Comparison of ENCODE assay signal across 8 mouse cellular contexts in genomic region chr11:119134586-119134985, GRCm38 (mm10). TPM values are rescaled to one million over a fixed set of nuclear protein-coding genes. Genes with fewer than 3 reads are reported as not detected.
DNase-seq lines count a peak whose midpoint lies in the region; ATAC-seq and TF ChIP-seq lines count a peak whose summit lies in the region.

No protein-coding gene starts in this region.

- H3K36me3 ChIP-seq in heart, embryonic 16.5 days (ENCODE audit: control insufficient read depth, insufficient read depth) = no peaks in the 10 kb centered on the region
- no peaks in the 10 kb centered on the region for H3K36me3 ChIP-seq in heart, adult 2 months (ENCODE audit: control insufficient read depth, insufficient read depth, low read length)
- no peaks in the 10 kb centered on the region for H3K36me3 ChIP-seq in hindbrain, postnatal 0 days (ENCODE audit: insufficient read depth, low read length)
- H3K36me3 ChIP-seq in midbrain, embryonic 14.5 days (ENCODE audit: control insufficient read depth, insufficient read depth, low read length) = no peaks in the 10 kb centered on the region
- no peaks in the 10 kb centered on the region for H3K36me3 ChIP-seq in kidney, embryonic 14.5 days (ENCODE audit: control insufficient read depth, insufficient read depth, low read length)

- H3K27ac ChIP-seq in heart, embryonic 16.5 days (ENCODE audit: low read length) = peak overlapping the region; percentile 57
- no peak overlapping the region for H3K27ac ChIP-seq in heart, adult 2 months
- peak overlapping the region; percentile 16; the same call in 1 of the 2 replicates for H3K27ac ChIP-seq in hindbrain, postnatal 0 days
- H3K27ac ChIP-seq in midbrain, embryonic 14.5 days (replicated peaks; ENCODE audit: low read depth, low read length) = no peak overlapping the region
- no peak overlapping the region; the same call in 1 of the 2 replicates for H3K27ac ChIP-seq in kidney, embryonic 14.5 days (ENCODE audit: low read depth, low read length)

- no peaks in the 10 kb centered on the region for H3K9me3 ChIP-seq in heart, embryonic 16.5 days (replicated peaks; ENCODE audit: control insufficient read depth, low read length)
- H3K9me3 ChIP-seq in hindbrain, postnatal 0 days (ENCODE audit: low read length) = no peaks in the 10 kb centered on the region
- no peaks in the 10 kb centered on the region for H3K9me3 ChIP-seq in midbrain, embryonic 14.5 days (ENCODE audit: control insufficient read depth, low read length)
- no peaks in the 10 kb centered on the region for H3K9me3 ChIP-seq in kidney, embryonic 14.5 days (ENCODE audit: control insufficient read depth, low read length)

- H3K4me2 ChIP-seq in heart, embryonic 16.5 days (ENCODE audit: low read depth, low read length) = peak overlapping the region; percentile 43
- no peak overlapping the region for H3K4me2 ChIP-seq in hindbrain, postnatal 0 days (ENCODE audit: low read depth, low read length)
- H3K4me2 ChIP-seq in midbrain, embryonic 14.5 days (ENCODE audit: low read length) = peak overlapping the region; percentile 25; the same call in 1 of the 2 replicates
- no peak overlapping the region for H3K4me2 ChIP-seq in kidney, embryonic 14.5 days (replicated peaks; ENCODE audit: low read depth, low read length)

- TF ChIP-seq EP300 in heart, adult 2 months (IDR thresholded peaks at IDR 0.05; ENCODE audit: insufficient read depth, low read depth, low read length) = no peak

- ATAC-seq in heart, embryonic 16.5 days (replicated peaks; ENCODE audit: extremely low read depth, insufficient read depth, low FRiP score) = peak; percentile 39
- ATAC-seq in activated CD4-positive, CD25-positive, alpha-beta regulatory T cell, adult 4 months = peak; percentile 36
- 0 out of 2 replicates have a peak, but pooled peaks have one; percentile 18 for ATAC-seq in hindbrain, postnatal 0 days
- peak; percentile 15; the same call in 1 of the 2 replicates for ATAC-seq in midbrain, embryonic 14.5 days (ENCODE audit: low FRiP score, low TSS enrichment)
- ATAC-seq in kidney, embryonic 14.5 days (ENCODE audit: low FRiP score, low TSS enrichment) = no peak

- no peaks in the 10 kb centered on the region for H3K27me3 ChIP-seq in heart, embryonic 16.5 days (ENCODE audit: control insufficient read depth, insufficient read depth, low read length)
- no peaks in the 10 kb centered on the region for H3K27me3 ChIP-seq in heart, adult 2 months (ENCODE audit: control insufficient read depth, insufficient read depth, low read length)
- H3K27me3 ChIP-seq in hindbrain, postnatal 0 days (ENCODE audit: insufficient read depth, low read length) = no peaks in the 10 kb centered on the region
- H3K27me3 ChIP-seq in midbrain, embryonic 14.5 days (ENCODE audit: control insufficient read depth, insufficient read depth, low read length) = no peaks in the 10 kb centered on the region
- H3K27me3 ChIP-seq in kidney, embryonic 14.5 days (ENCODE audit: control insufficient read depth, insufficient read depth, low read length) = 0 out of 2 replicates have a peak, but pooled peaks cover 4% of the 10 kb centered on the region

- no peak for TF ChIP-seq CTCF in heart, adult 2 months (IDR thresholded peaks at IDR 0.05)
- TF ChIP-seq CTCF in hindbrain, postnatal 0 days (IDR thresholded peaks at IDR 0.05; ENCODE audit: low read depth) = no peak

- no peak overlapping the region for H3K4me3 ChIP-seq in heart, embryonic 16.5 days (ENCODE audit: low read length)
- no peak overlapping the region for H3K4me3 ChIP-seq in heart, adult 2 months
- no peak overlapping the region for H3K4me3 ChIP-seq in hindbrain, postnatal 0 days (ENCODE audit: low read length)
- no peak overlapping the region for H3K4me3 ChIP-seq in midbrain, embryonic 14.5 days (replicated peaks; ENCODE audit: low read depth, low read length)
- H3K4me3 ChIP-seq in kidney, embryonic 14.5 days (ENCODE audit: low read length) = no peak overlapping the region

- intact Hi-C loops in heart, adult 2 months (cut with DNase I) = no loop called here

- DNase-seq in heart, adult 2 months = no peak
- DNase-seq in hindbrain, postnatal 0 days (ENCODE audit: low spot score) = peak; percentile 49
- peak; percentile 74 for DNase-seq in midbrain, embryonic 14.5 days
- DNase-seq in embryo, embryonic 10.5 days (ENCODE audit: low spot score) = no peak
- DNase-seq in left cerebral cortex, adult 18-20 months (ENCODE audit: low spot score in 2 of 2) = no peak

- no peak overlapping the region for H3K9ac ChIP-seq in heart, embryonic 16.5 days (ENCODE audit: low read length)
- H3K9ac ChIP-seq in heart, adult 2 months (ENCODE audit: low read depth, low read length) = no peak overlapping the region
- H3K9ac ChIP-seq in hindbrain, postnatal 0 days (replicated peaks; ENCODE audit: low read length) = no peak overlapping the region
- no peak overlapping the region for H3K9ac ChIP-seq in midbrain, embryonic 14.5 days (replicated peaks; ENCODE audit: low read length)
- H3K9ac ChIP-seq in kidney, embryonic 14.5 days (ENCODE audit: low read depth, low read length) = no peak overlapping the region

- no peaks in the 10 kb centered on the region for H3K79me2 ChIP-seq in heart, adult 2 months (replicated peaks; ENCODE audit: control insufficient read depth, insufficient read depth, low read length)

- peaks cover 24% of the 10 kb centered on the region for H3K4me1 ChIP-seq in heart, embryonic 16.5 days (ENCODE audit: control insufficient read depth, insufficient read depth, low read length)
- H3K4me1 ChIP-seq in heart, adult 2 months (ENCODE audit: control insufficient read depth, insufficient read depth, low read length) = peaks cover 2% of the 10 kb centered on the region; the same call in 1 of the 2 replicates
- H3K4me1 ChIP-seq in hindbrain, postnatal 0 days (ENCODE audit: insufficient read depth, low read length) = peaks cover 10% of the 10 kb centered on the region
- peaks cover 19% of the 10 kb centered on the region for H3K4me1 ChIP-seq in midbrain, embryonic 14.5 days (ENCODE audit: control insufficient read depth, insufficient read depth, low read length)
- peaks cover 10% of the 10 kb centered on the region for H3K4me1 ChIP-seq in kidney, embryonic 14.5 days (ENCODE audit: control insufficient read depth, insufficient read depth, low read length)

- WGBS in heart, embryonic 16.5 days = 12% methylated on average over 17 of the region's 17 CpGs
- WGBS in heart, adult 2 months = 15% methylated on average over 17 of the region's 17 CpGs
- WGBS in hindbrain, postnatal 0 days = 12% methylated on average over 17 of the region's 17 CpGs
- 13% methylated on average over 17 of the region's 17 CpGs for WGBS in midbrain, embryonic 14.5 days
- WGBS in kidney, embryonic 14.5 days = 52% methylated on average over 17 of the region's 17 CpGs

- TF ChIP-seq POLR2A in heart, adult 2 months (IDR thresholded peaks at IDR 0.05; ENCODE audit: insufficient read depth, low read depth, low read length) = no peak

RNA-seq across cellular contexts. Expression of gene Cbx4, which starts 48.6 kb away (rescaled TPM):
- polyA plus RNA-seq in heart, embryonic 16.5 days (2015; fragmentation: Nextera tagmentation; extraction: Ambion mirVana) = 11.5 and 12.6 TPM in 2 replicates
- 10 to 100 TPM in 1 of 2 experiments, 1 to 10 TPM in 1; 8.1 to 12.3 TPM for total RNA-seq in heart, adult 2 months (2021)
- 4.7 and 5.4 TPM in 2 replicates for polyA plus RNA-seq in heart, adult 2 months (2012; rRNA removed)
- polyA plus RNA-seq in activated CD4-positive, CD25-positive, alpha-beta regulatory T cell, adult 4 months (2017; shearing (Covaris generic)) = 1 to 10 TPM; 2.0 to 2.4 TPM
- total RNA-seq in hindbrain, postnatal 0 days (2014; rRNA removed) = 33.6 and 41.3 TPM in 2 replicates
- polyA plus RNA-seq in hindbrain, postnatal 0 days (2015; fragmentation: Nextera tagmentation; extraction: Ambion mirVana) = 22.4 and 23.7 TPM in 2 replicates
- 19.0 and 19.3 TPM in 2 replicates for polyA plus RNA-seq in midbrain, embryonic 14.5 days (2014; fragmentation: Nextera tagmentation; extraction: Ambion mirVana)
- polyA plus RNA-seq in kidney, embryonic 14.5 days (2014; fragmentation: Nextera tagmentation; extraction: Ambion mirVana) = 4.9 and 8.3 TPM in 2 replicates
- total RNA-seq in left cerebral cortex, adult 18-20 months (2021) = 10 to 100 TPM; 46.0 to 49.9 TPM

Comparison
In these comparisons a context has a peak if more than half of its experiments do, and no peak if none do; other contexts are left out.
1. H3K27ac ChIP-seq: peak in heart, embryonic 16.5 days (single experiment) and hindbrain, postnatal 0 days (single experiment); none in heart, adult 2 months (single experiment), midbrain, embryonic 14.5 days (single experiment) and kidney, embryonic 14.5 days (single experiment).
2. H3K4me2 ChIP-seq: peak in heart, embryonic 16.5 days (single experiment) and midbrain, embryonic 14.5 days (single experiment); none in hindbrain, postnatal 0 days (single experiment) and kidney, embryonic 14.5 days (single experiment).
3. DNase-seq: peak in hindbrain, postnatal 0 days (single experiment) and midbrain, embryonic 14.5 days (single experiment); none in heart, adult 2 months (0 of 2), embryo, embryonic 10.5 days (single experiment) and left cerebral cortex, adult 18-20 months (0 of 2).